Mouse (Mus musculus): ENCODE measurements around the gene Il1r1.

The Il1r1 gene

GRCm38 (mm10) chr1:40233621-40234020 is 8.7 kb downstream of the Il1r1 start:
- DNase-seq = no peak

GRCm38 (mm10) chr1:40235597-40236249 is 10.8 kb downstream of the Il1r1 start:
- no peak for DNase-seq

GRCm38 (mm10) chr1:40236694-40237093 is 11.8 kb downstream of the Il1r1 start:
- DNase-seq = no peak

- no peak for DNase-seq
Observed at GRCm38 (mm10) chr1:40237094-40237493, 12.2 kb downstream of the Il1r1 start.

- no peak for DNase-seq
Observed at GRCm38 (mm10) chr1:40240353-40241092, 15.6 kb downstream of the Il1r1 start.

GRCm38 (mm10) chr1:40242717-40243116 is 17.8 kb downstream of the Il1r1 start:
- DNase-seq = no peak

GRCm38 (mm10) chr1:40243561-40243998 is 18.7 kb downstream of the Il1r1 start:
- no peak for DNase-seq

- no peak for DNase-seq
Observed at GRCm38 (mm10) chr1:40250425-40250824, 25.5 kb downstream of the Il1r1 start.

GRCm38 (mm10) chr1:40252507-40252906 is 27.6 kb downstream of the Il1r1 start:
- no peak for DNase-seq

- DNase-seq = no peak
Observed at GRCm38 (mm10) chr1:40253940-40254339, 29.1 kb downstream of the Il1r1 start.

- no peak for DNase-seq
Observed at GRCm38 (mm10) chr1:40254347-40255057, 29.6 kb downstream of the Il1r1 start.

GRCm38 (mm10) chr1:40262441-40263121 is 37.7 kb downstream of the Il1r1 start:
- DNase-seq = no peak

- DNase-seq = no peak
Observed at GRCm38 (mm10) chr1:40263122-40263498, 38.2 kb downstream of the Il1r1 start.

GRCm38 (mm10) chr1:40263679-40264078 is 38.8 kb downstream of the Il1r1 start:
- no peak for DNase-seq

- no peak for DNase-seq
Observed at GRCm38 (mm10) chr1:40265301-40265835, 40.5 kb downstream of the Il1r1 start.

- peak; percentile 6 to 21 for DNase-seq
Observed at GRCm38 (mm10) chr1:40266431-40267260, 41.8 kb downstream of the Il1r1 start.

GRCm38 (mm10) chr1:40267846-40268245 is 43.0 kb downstream of the Il1r1 start:
- no peak for DNase-seq

GRCm38 (mm10) chr1:40268536-40268935 is 43.7 kb downstream of the Il1r1 start:
- DNase-seq = no peak

GRCm38 (mm10) chr1:40270415-40270814 is 45.5 kb downstream of the Il1r1 start:
- no peak for DNase-seq

GRCm38 (mm10) chr1:40271052-40271451 is 46.2 kb downstream of the Il1r1 start:
- no peak for DNase-seq

GRCm38 (mm10) chr1:40271486-40272055 is 46.7 kb downstream of the Il1r1 start:
- DNase-seq = no peak

GRCm38 (mm10) chr1:40272204-40272603 is 47.3 kb downstream of the Il1r1 start:
- no peak for DNase-seq
